Mouse (Mus musculus) ES-Bruce4 (cell line): ENCODE measurements around the gene Hspb11. TPM values are rescaled to one million over a fixed set of nuclear protein-coding genes. Genes with fewer than 3 reads are reported as not detected.

Experiments used
- H3K27ac ChIP-seq: 2 replicates; pipeline ENCODE4 v1.5.1; 2012; ENCODE audit warnings: low read length, inconsistent platforms; ENCODE audit not compliant: insufficient read depth
- H3K27me3 ChIP-seq: 2 replicates; pipeline ENCODE4 v1.6.1; 2012; ENCODE audit warnings: mild to moderate bottlenecking, low read length, inconsistent platforms; ENCODE audit not compliant: control insufficient read depth, poor library complexity, insufficient read depth, severe bottlenecking
- H3K36me3 ChIP-seq: 2 replicates; pipeline ENCODE4 v1.6.1; 2012; ENCODE audit warnings: inconsistent platforms, mild to moderate bottlenecking, low read length, moderate library complexity; ENCODE audit not compliant: control insufficient read depth, poor library complexity, insufficient read depth, severe bottlenecking
- H3K4me1 ChIP-seq: one replicate; pipeline ENCODE4 v1.8.1; 2011; ENCODE audit warnings: low read length; ENCODE audit not compliant: control insufficient read depth, insufficient read depth
- H3K4me3 ChIP-seq: 2 replicates; pipeline ENCODE4 v1.5.1; 2011; ENCODE audit warnings: low read depth, mild to moderate bottlenecking, low read length
- H3K9ac ChIP-seq: 2 replicates; pipeline ENCODE4 v1.6.1; 2012; ENCODE audit warnings: low read depth, mild to moderate bottlenecking, inconsistent platforms; ENCODE audit not compliant: poor library complexity, severe bottlenecking
- H3K9me3 ChIP-seq: replicated peaks from 2 replicates; pipeline ENCODE4 v1.6.1; 2012; ENCODE audit warnings: mild to moderate bottlenecking, low read length, inconsistent platforms; ENCODE audit not compliant: control insufficient read depth, poor library complexity, insufficient read depth, severe bottlenecking
- CTCF ChIP-seq: IDR thresholded peaks from one replicate; pipeline ENCODE4 v1.8.1; 2011; ENCODE audit warnings: low read depth, low read length
- EP300 ChIP-seq: IDR thresholded peaks from 2 replicates; pipeline ENCODE4 v1.6.1; 2011; ENCODE audit warnings: low read depth, low read length; ENCODE audit not compliant: insufficient read depth
- POLR2A ChIP-seq: IDR thresholded peaks from one replicate; pipeline ENCODE4 v1.8.1; 2011; ENCODE audit warnings: low read length; ENCODE audit not compliant: insufficient read depth
- polyA plus RNA-seq: library from polyadenylated mRNA; stranded (reverse); fragments of >200 nt; gene quantifications from 2 replicates; pipeline ENCODE4 v1.2.4, GENCODE M21; 2011; ENCODE audit warnings: low read depth; ENCODE audit not compliant: missing spikeins, insufficient read depth, insufficient read length

The Hspb11 gene
- polyA plus RNA-seq, 1 experiment: 49.0 TPM

- Histone ChIP-seq H3K9ac (no peak overlapping the region), H3K4me1 (no peaks in the 10 kb centered on the region), H3K27ac (no peak overlapping the region), H3K9me3 (no peaks in the 10 kb centered on the region), H3K4me3 (no peak overlapping the region), H3K36me3 (no peaks in the 10 kb centered on the region), H3K27me3 (no peaks in the 10 kb centered on the region)
- TF ChIP-seq POLR2A: no peak
- TF ChIP-seq CTCF: no peak
- no peak for TF ChIP-seq EP300
These were observed 33.0 kb downstream of the Hspb11 start for GRCm38 (mm10) chr4:107286386-107286785.

- H3K27ac ChIP-seq: no peak overlapping the region
- TF ChIP-seq EP300 (no peak), POLR2A (no peak), CTCF (no peak)
- H3K9me3 ChIP-seq: no peaks in the 10 kb centered on the region
- no peaks in the 10 kb centered on the region for H3K36me3 ChIP-seq
- no peaks in the 10 kb centered on the region for H3K4me1 ChIP-seq
- no peak overlapping the region for H3K9ac ChIP-seq
- no peak overlapping the region for H3K4me3 ChIP-seq
- no peaks in the 10 kb centered on the region for H3K27me3 ChIP-seq
These were observed 34.1 kb downstream of the Hspb11 start for GRCm38 (mm10) chr4:107287517-107287916.

DNA sequence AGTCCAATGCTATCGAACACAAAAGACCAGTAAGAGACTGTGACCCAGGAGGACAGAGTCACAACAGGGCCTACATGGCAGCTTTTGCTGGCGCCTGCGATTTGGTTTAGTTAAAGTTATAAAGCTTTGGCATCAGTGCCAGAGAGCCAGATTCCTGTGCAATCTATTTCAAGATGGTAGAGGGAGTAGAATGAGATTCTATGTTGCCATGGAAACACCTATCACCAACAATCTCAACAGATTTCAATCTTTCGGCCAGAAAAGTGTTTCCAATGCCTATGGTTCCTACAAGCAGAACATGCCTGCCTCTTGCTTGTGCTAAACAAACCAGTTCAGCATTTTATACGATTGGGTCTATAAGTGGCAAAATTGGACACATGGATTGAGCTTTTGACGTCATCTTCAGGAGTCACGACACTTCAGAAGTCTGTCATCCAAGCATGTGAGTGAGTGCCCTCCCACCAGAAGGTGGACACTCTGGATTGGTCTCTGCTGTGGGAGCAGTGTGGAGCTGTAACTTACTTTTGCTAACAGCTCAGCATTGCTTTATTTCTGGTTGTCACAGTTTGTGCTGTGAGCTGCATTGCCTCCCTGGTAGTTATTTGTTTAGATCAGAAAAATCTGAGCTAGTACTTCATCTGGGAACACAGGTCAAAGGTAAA lies 38.3 kb downstream of the Hspb11 start:
- no peaks in the 10 kb centered on the region for H3K36me3 ChIP-seq
- no peaks in the 10 kb centered on the region for H3K9me3 ChIP-seq
- no peak overlapping the region for H3K4me3 ChIP-seq
- TF ChIP-seq EP300 (no peak), POLR2A (no peak), CTCF (no peak)
- no peak overlapping the region for H3K9ac ChIP-seq
- no peaks in the 10 kb centered on the region for H3K4me1 ChIP-seq
- H3K27ac ChIP-seq: no peak overlapping the region
- no peaks in the 10 kb centered on the region for H3K27me3 ChIP-seq

DNA sequence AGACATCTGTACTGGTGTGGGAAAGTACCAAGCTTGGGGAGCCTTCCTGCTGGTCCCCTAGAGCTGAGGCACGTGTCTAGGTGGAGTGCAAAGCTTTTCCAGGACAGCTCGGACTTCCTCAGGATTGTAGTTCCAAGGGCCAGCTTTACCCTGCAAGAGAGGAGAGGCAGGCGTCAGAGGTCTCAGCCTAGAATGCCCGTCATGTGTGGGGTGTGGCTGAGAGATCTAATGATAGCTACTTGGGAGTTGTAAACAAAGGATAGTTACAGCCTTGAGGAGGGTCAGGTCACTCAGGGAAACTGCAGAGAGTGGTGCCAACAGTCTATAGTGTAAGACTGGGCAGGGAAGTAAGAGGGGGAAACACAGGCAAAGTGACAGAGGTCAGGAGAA lies 38.9 kb downstream of the Hspb11 start:
- Histone ChIP-seq H3K27me3 (no peaks in the 10 kb centered on the region), H3K9ac (no peak overlapping the region), H3K27ac (no peak overlapping the region), H3K4me3 (no peak overlapping the region), H3K36me3 (no peaks in the 10 kb centered on the region), H3K4me1 (no peaks in the 10 kb centered on the region), H3K9me3 (no peaks in the 10 kb centered on the region)
- TF ChIP-seq CTCF (no peak), POLR2A (no peak), EP300 (no peak)

DNA sequence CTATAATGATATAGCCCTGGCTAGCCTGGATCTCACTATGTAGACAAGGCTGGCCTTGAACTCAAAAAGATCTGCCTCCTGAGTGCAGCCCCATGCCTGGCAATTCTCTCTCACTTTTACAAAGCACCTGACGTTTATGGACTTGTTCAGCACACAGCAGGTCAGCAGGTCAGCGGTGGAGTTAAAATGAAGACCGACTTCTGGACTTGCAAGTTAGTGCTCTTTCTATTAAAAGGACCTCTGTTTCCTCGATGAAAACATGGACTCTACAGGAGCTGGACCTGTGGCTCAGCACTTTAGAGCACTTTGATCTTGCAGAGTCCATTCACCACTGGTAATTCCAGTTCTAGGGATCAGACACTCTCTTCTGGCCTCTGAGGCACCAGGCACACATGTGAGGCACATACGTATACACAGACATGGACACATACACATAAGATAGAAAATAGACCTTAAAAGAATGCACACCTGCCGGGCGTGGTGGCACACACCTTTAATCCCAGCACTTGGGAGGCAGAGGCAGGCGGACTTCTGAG lies 44.7 kb downstream of the Hspb11 start:
- H3K36me3 ChIP-seq: no peaks in the 10 kb centered on the region
- H3K27me3 ChIP-seq: no peaks in the 10 kb centered on the region
- H3K9ac ChIP-seq: no peak overlapping the region
- H3K4me1 ChIP-seq: no peaks in the 10 kb centered on the region
- H3K9me3 ChIP-seq: no peaks in the 10 kb centered on the region
- TF ChIP-seq CTCF: no peak
- no peak for TF ChIP-seq POLR2A
- no peak for TF ChIP-seq EP300
- H3K4me3 ChIP-seq: no peak overlapping the region
- no peak overlapping the region for H3K27ac ChIP-seq

- H3K4me3 ChIP-seq: no peak overlapping the region
- H3K27ac ChIP-seq: no peak overlapping the region
- no peak overlapping the region for H3K9ac ChIP-seq
- TF ChIP-seq POLR2A: no peak
- no peak for TF ChIP-seq EP300
- no peak for TF ChIP-seq CTCF
- no peaks in the 10 kb centered on the region for H3K27me3 ChIP-seq
- H3K36me3 ChIP-seq: no peaks in the 10 kb centered on the region
- no peaks in the 10 kb centered on the region for H3K4me1 ChIP-seq
- H3K9me3 ChIP-seq: no peaks in the 10 kb centered on the region
These were observed 46.5 kb downstream of the Hspb11 start for GRCm38 (mm10) chr4:107299779-107300340.
